Mouse (Mus musculus) heart, embryonic 11.5 days (tissue): ENCODE results near the gene Rapgef4. TPM values are rescaled to one million over a fixed set of nuclear protein-coding genes. Genes with fewer than 3 reads are reported as not detected.
A peak's percentile ranks its signal among the peaks of the same experiment; 100 is the strongest.

Experiments
- ATAC-seq: fragments of 200-750 bp; cut with Nextera tagmentation; replicated peaks from 2 replicates; pipeline ENCODE4 v1.8.0; 2017; ENCODE audit warnings: moderate library complexity; ENCODE audit not compliant: insufficient number of reproducible peaks, low FRiP score, low TSS enrichment
- H3K27ac ChIP-seq: fragments of 300-500 bp; sonication (generic); 2 replicates; pipeline ENCODE4 v1.5.1; 2014; ENCODE audit warnings: mild to moderate bottlenecking, low read depth, low read length
- H3K27me3 ChIP-seq: fragments of 300-500 bp; sonication (generic); 2 replicates; pipeline ENCODE4 v1.6.1; 2014; ENCODE audit warnings: mild to moderate bottlenecking, low read length, mixed read lengths; ENCODE audit not compliant: control insufficient read depth, insufficient read depth
- H3K36me3 ChIP-seq: fragments of 300-500 bp; sonication (generic); 2 replicates; pipeline ENCODE4 v1.6.1; 2014; ENCODE audit warnings: mild to moderate bottlenecking, low read length, moderate library complexity, mixed read lengths; ENCODE audit not compliant: control insufficient read depth, insufficient read depth
- H3K4me1 ChIP-seq: fragments of 300-500 bp; sonication (generic); 2 replicates; pipeline ENCODE4 v1.6.1; 2014; ENCODE audit warnings: low read length; ENCODE audit not compliant: control insufficient read depth, insufficient read depth
- H3K4me2 ChIP-seq: fragments of 300-500 bp; sonication (generic); 2 replicates; pipeline ENCODE4 v1.6.1; 2014; ENCODE audit warnings: mild to moderate bottlenecking, moderate library complexity
- H3K4me3 ChIP-seq: fragments of 300-500 bp; sonication (generic); 2 replicates; pipeline ENCODE4 v1.5.1; 2014; ENCODE audit warnings: low read depth, low read length
- H3K9ac ChIP-seq: fragments of 300-500 bp; sonication (generic); 2 replicates; pipeline ENCODE4 v1.6.1; 2014; ENCODE audit warnings: mild to moderate bottlenecking, low read depth, low read length, moderate library complexity
- H3K9me3 ChIP-seq: fragments of 300-500 bp; sonication (generic); replicated peaks from 2 replicates; pipeline ENCODE4 v1.6.1; 2016; ENCODE audit warnings: low read length; ENCODE audit not compliant: control insufficient read depth
- WGBS: fragments of 180-500 bp; shearing (Covaris S2); extraction: QIAGEN DNeasy Blood & Tissue Kit; methylation state at CpG from one replicate; pipeline ENCODE4 v1.1.7; 2014; ENCODE audit not compliant: insufficient replicate concordance; 5-methylcytosine and 5-hydroxymethylcytosine counted together
- polyA plus RNA-seq: library from polyadenylated mRNA; unstranded; fragments of >200 nt; fragmentation: Nextera tagmentation; extraction: Ambion mirVana; gene quantifications from 2 replicates; pipeline ENCODE4 v1.2.1, GENCODE M21; 2014

Gene Rapgef4
- polyA plus RNA-seq, 1 experiment from 2014 or later, result 4.0 TPM

DNA sequence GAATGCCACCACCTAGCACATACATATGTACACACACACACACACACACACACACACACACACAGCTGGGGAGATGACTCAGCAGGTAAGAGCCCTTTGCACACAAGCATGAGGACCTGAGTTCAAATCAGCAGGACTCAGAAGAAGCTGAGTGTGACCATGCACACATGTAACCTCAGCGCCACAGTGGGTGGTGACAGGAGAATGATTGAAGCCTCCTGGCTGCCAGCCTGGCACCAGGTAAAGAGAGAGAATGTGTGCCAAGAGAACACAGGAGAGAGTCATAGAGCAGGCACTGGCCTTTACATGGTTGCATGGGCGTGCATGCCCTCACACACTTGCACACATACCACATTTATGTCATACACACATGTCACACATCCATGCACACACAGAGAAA, 171.7 kb downstream of the Rapgef4 start:
- H3K36me3 ChIP-seq, result no peaks in the 10 kb centered on the region
- H3K27me3 ChIP-seq, result no peaks in the 10 kb centered on the region
- 87% methylated on average over 2 of the region's 2 CpGs for WGBS
- H3K9me3 ChIP-seq, result no peaks in the 10 kb centered on the region
- H3K4me2 ChIP-seq, result no peak overlapping the region
- H3K4me3 ChIP-seq, result no peak overlapping the region
- no peak overlapping the region for H3K27ac ChIP-seq
- H3K4me1 ChIP-seq, result peaks cover 15% of the 10 kb centered on the region
- no peak for ATAC-seq
- H3K9ac ChIP-seq, result no peak overlapping the region

GRCm38 (mm10) chr2:72153851-72154250, 172.8 kb downstream of the Rapgef4 start:
- WGBS, result 79% methylated on average over 1 of the region's 1 CpGs
- no peak for ATAC-seq
- Histone ChIP-seq H3K4me1 (peaks cover 20% of the 10 kb centered on the region), H3K27ac (no peak overlapping the region), H3K4me3 (no peak overlapping the region), H3K9me3 (no peaks in the 10 kb centered on the region), H3K4me2 (no peak overlapping the region), H3K27me3 (no peaks in the 10 kb centered on the region), H3K36me3 (no peaks in the 10 kb centered on the region), H3K9ac (no peak overlapping the region)

DNA sequence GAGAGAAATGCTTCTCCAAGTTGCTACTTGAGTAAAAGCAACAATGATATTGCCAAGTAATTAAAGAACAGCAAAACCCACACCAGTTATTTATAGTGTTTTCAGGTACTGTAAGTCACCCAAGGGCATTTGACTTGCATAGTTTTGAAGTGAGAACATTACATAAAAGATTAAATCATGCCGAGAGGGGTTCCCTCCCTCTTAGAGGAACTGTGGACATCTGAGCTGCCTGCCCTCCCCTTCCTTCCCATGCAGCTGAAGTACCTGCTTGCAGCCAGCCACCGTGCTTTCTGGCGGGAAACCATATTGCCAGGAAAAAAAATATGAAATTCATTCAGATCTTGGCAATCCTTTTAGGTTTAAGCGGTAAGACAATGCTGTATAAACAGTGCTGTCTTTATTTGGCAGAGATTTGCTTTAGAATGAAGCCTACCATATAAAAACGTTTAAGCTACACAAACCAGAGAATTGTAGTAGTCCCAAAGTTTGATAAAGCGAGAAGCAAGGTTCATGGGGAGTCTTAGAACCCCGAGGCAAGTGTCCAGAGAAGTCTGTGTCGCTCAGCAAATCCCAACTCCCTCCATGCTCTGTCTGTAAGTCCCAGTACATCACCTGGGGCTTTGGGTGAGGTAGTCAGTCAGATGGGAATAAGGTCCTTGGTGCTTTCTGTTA, 174.2 kb downstream of the Rapgef4 start:
- Histone ChIP-seq H3K27ac (no peak overlapping the region), H3K27me3 (no peaks in the 10 kb centered on the region), H3K4me1 (peaks cover 20% of the 10 kb centered on the region), H3K4me2 (no peak overlapping the region), H3K4me3 (no peak overlapping the region), H3K9me3 (no peaks in the 10 kb centered on the region), H3K36me3 (no peaks in the 10 kb centered on the region), H3K9ac (no peak overlapping the region)
- 61% methylated on average over 8 of the region's 8 CpGs for WGBS
- no peak for ATAC-seq

DNA sequence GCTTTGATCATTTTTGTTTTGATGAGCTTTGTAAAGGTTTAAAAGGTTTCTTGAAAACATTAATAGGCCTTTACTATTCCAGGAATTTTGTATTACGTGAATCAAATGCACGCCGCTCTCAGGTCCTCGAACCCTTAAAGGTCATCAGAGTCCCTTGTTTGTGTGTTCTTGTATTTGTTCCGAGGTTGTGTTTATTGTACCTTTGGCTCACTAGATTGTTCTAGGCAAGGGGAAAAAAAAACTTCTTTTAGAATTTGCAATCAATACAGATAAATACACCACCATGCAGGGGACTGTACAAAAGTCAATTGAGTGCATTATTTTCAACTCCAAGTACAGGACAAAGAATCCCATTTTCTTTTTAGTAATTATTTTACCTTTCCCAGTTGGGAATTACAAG, 175.4 kb downstream of the Rapgef4 start:
- H3K9me3 ChIP-seq, result no peaks in the 10 kb centered on the region
- ATAC-seq, result no peak
- H3K27ac ChIP-seq, result no peak overlapping the region
- peaks cover 20% of the 10 kb centered on the region for H3K4me1 ChIP-seq
- no peak overlapping the region for H3K4me2 ChIP-seq
- H3K4me3 ChIP-seq, result no peak overlapping the region
- H3K9ac ChIP-seq, result no peak overlapping the region
- 92% methylated on average over 5 of the region's 5 CpGs for WGBS
- H3K36me3 ChIP-seq, result no peaks in the 10 kb centered on the region
- H3K27me3 ChIP-seq, result no peaks in the 10 kb centered on the region

DNA sequence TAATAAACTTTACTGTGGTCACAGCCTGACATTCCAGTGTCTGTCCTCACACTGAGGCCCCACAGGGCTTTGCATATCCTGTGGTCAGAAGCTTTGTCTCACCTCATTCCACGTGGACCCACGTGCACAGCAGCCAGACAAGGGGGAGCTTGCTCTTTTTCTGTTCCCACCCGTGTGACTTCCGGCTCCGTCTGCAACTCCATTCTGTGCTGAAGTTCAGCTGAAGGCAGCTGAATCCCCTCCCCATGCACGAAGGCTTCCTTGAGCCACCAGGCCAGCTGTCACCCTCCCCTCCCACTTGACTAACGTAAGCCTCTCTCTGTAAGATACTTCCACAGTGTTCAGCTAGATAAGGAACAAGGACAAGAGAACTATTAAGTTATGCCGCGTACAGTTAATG, 176.5 kb downstream of the Rapgef4 start:
- Histone ChIP-seq H3K9ac (0 out of 2 replicates have a peak overlapping the region, but pooled peaks have one; percentile 34), H3K27ac (peak overlapping the region; percentile 50; the same call in 1 of the 2 replicates), H3K4me3 (no peak overlapping the region), H3K4me2 (peak overlapping the region; percentile 1; the same call in 1 of the 2 replicates), H3K36me3 (no peaks in the 10 kb centered on the region), H3K27me3 (no peaks in the 10 kb centered on the region), H3K4me1 (peaks cover 20% of the 10 kb centered on the region), H3K9me3 (no peaks in the 10 kb centered on the region)
- no peak for ATAC-seq
- WGBS, result 11% methylated on average over 9 of the region's 9 CpGs

- H3K27ac ChIP-seq, result no peak overlapping the region
- no peak overlapping the region for H3K4me3 ChIP-seq
- 70% methylated on average over 5 of the region's 5 CpGs for WGBS
- no peaks in the 10 kb centered on the region for H3K9me3 ChIP-seq
- H3K27me3 ChIP-seq, result no peaks in the 10 kb centered on the region
- H3K4me2 ChIP-seq, result no peak overlapping the region
- no peak overlapping the region for H3K9ac ChIP-seq
- no peak for ATAC-seq
- H3K36me3 ChIP-seq, result no peaks in the 10 kb centered on the region
- H3K4me1 ChIP-seq, result peaks cover 18% of the 10 kb centered on the region
Measured at GRCm38 (mm10) chr2:72158045-72158444, 177.0 kb downstream of the Rapgef4 start.

DNA sequence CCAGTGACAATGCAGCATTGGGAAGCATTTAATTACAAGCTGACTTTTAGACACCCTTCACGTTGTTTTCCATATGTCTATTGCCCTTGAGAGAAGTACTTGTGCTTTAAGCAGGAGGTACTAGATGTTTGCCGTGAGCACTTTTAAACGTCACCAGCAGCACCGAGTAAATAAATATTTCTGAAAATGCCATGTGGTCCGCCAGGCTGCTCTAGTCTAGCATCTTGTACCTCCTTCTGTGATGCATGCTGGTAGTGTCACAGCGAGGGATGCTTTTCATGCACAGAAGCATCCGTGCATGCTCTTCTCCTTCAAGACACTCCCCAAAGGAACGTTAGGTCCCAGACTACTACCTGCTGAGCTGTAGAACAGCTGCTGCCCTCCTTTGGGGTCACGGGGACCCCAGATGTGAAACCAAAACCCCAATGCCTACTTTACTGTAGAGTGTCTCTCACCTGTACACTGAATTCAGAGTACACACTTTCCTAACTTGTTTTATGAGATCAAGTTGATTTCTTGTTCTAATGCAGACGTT, 177.7 kb downstream of the Rapgef4 start:
- Histone ChIP-seq H3K36me3 (no peaks in the 10 kb centered on the region), H3K27me3 (no peaks in the 10 kb centered on the region), H3K4me1 (peaks cover 16% of the 10 kb centered on the region), H3K27ac (no peak overlapping the region), H3K9me3 (no peaks in the 10 kb centered on the region), H3K4me2 (no peak overlapping the region), H3K9ac (no peak overlapping the region), H3K4me3 (no peak overlapping the region)
- ATAC-seq, result no peak
- 78% methylated on average over 10 of the region's 10 CpGs for WGBS

DNA sequence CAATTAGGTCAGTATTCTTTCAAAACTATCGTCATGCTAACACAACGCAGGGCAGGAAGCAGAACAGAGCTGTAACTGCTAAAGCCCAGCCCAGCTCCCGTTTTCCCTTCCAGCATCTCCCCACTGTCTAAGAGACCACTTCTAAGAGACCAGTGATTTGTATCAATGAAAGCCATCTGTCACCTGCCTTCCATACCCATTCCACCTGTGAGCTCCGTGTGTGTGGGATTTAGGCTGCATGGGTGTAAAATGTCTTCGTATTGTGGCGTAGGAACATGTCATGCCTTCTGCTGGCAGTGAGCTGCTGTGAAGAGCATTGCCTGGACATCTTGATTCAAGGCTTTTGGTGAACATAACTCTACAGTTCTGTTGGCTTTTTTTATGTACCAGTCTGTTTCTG, 178.2 kb downstream of the Rapgef4 start:
- no peaks in the 10 kb centered on the region for H3K9me3 ChIP-seq
- no peak overlapping the region for H3K27ac ChIP-seq
- H3K4me3 ChIP-seq, result no peak overlapping the region
- H3K4me2 ChIP-seq, result no peak overlapping the region
- peaks cover 16% of the 10 kb centered on the region for H3K4me1 ChIP-seq
- no peaks in the 10 kb centered on the region for H3K36me3 ChIP-seq
- 80% methylated on average over 6 of the region's 6 CpGs for WGBS
- no peaks in the 10 kb centered on the region for H3K27me3 ChIP-seq
- no peak for ATAC-seq
- H3K9ac ChIP-seq, result no peak overlapping the region
